Mouse (Mus musculus) kidney, embryonic 15.5 days (tissue): ENCODE measurements around the gene Adamts12. TPM values are rescaled to one million over a fixed set of nuclear protein-coding genes. Genes with fewer than 3 reads are reported as not detected.

Experiments
- ATAC-seq: fragments of 200-750 bp; cut with Nextera tagmentation; replicated peaks from 2 replicates; pipeline ENCODE4 v1.8.0; 2017; ENCODE audit warnings: moderate TSS enrichment; ENCODE audit not compliant: low FRiP score
- H3K27ac ChIP-seq: fragments of 300-500 bp; sonication (generic); 2 replicates; pipeline ENCODE4 v1.5.1; 2015; ENCODE audit warnings: mild to moderate bottlenecking, inconsistent platforms
- H3K27me3 ChIP-seq: fragments of 300-500 bp; sonication (generic); 2 replicates; pipeline ENCODE4 v1.6.1; 2015; ENCODE audit warnings: inconsistent platforms
- H3K36me3 ChIP-seq: fragments of 300-500 bp; sonication (generic); 2 replicates; pipeline ENCODE4 v1.6.1; 2015; ENCODE audit warnings: inconsistent platforms
- H3K4me1 ChIP-seq: fragments of 300-500 bp; sonication (generic); 2 replicates; pipeline ENCODE4 v1.6.1; 2015; ENCODE audit warnings: inconsistent platforms
- H3K4me2 ChIP-seq: fragments of 300-500 bp; sonication (generic); 2 replicates; pipeline ENCODE4 v1.6.1; 2015; ENCODE audit warnings: moderate library complexity, mild to moderate bottlenecking, inconsistent platforms
- H3K4me3 ChIP-seq: fragments of 300-500 bp; sonication (generic); replicated peaks from 2 replicates; pipeline ENCODE4 v1.5.1; 2015; ENCODE audit warnings: mild to moderate bottlenecking, inconsistent platforms
- H3K9ac ChIP-seq: fragments of 300-500 bp; sonication (generic); 2 replicates; pipeline ENCODE4 v1.6.1; 2015; ENCODE audit warnings: mild to moderate bottlenecking, inconsistent platforms
- H3K9me3 ChIP-seq: fragments of 300-500 bp; sonication (generic); replicated peaks from 2 replicates; pipeline ENCODE4 v1.6.1; 2016; ENCODE audit warnings: inconsistent platforms
- WGBS: fragments of 180-500 bp; shearing (Covaris S2); methylation state at CpG from one replicate; pipeline ENCODE4 v1.1.7; 2015; ENCODE audit warnings: mixed read lengths; 5-methylcytosine and 5-hydroxymethylcytosine counted together
- polyA plus RNA-seq: library from polyadenylated mRNA; unstranded; fragments of >200 nt; fragmentation: Nextera tagmentation; extraction: Ambion mirVana; gene quantifications from 2 replicates; pipeline ENCODE4 v1.2.1, GENCODE M21; 2015

The Adamts12 gene
- polyA plus RNA-seq, 1 experiment from 2014 or later: 4.0 TPM

DNA sequence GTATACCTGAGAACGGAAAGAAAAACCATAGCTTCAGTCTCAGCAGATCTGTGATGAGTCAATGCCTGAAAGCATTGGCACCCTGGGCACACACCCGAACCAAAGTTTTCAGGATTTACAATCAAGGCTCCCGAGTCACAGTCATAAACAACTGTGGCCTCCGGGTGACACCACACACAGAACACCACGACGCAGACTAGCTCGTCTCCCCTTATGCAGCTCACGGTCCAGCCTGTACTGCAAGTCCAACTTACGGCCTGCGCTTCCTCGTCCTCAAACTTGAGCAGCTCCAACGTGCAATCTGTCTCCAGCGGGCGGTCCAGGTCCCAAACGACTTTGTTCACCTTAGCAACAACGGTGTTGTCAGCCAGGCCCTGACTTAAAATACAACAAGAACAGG is 328.3 kb downstream of the Adamts12 start:
- no peak overlapping the region for H3K9ac ChIP-seq
- ATAC-seq: no peak
- H3K27ac ChIP-seq: no peak overlapping the region
- H3K4me3 ChIP-seq: no peak overlapping the region
- no peaks in the 10 kb centered on the region for H3K9me3 ChIP-seq
- H3K27me3 ChIP-seq: no peaks in the 10 kb centered on the region
- H3K4me1 ChIP-seq: peaks cover 4% of the 10 kb centered on the region; the same call in 1 of the 2 replicates
- 91% methylated on average over 16 of the region's 16 CpGs for WGBS
- H3K36me3 ChIP-seq: peaks cover 88% of the 10 kb centered on the region
- no peak overlapping the region for H3K4me2 ChIP-seq

GRCm38 (mm10) chr15:11396421-11396820 is 331.8 kb downstream of the Adamts12 start:
- H3K9ac ChIP-seq: no peak overlapping the region
- no peak overlapping the region for H3K4me2 ChIP-seq
- ATAC-seq: no peak
- H3K4me1 ChIP-seq: peaks cover 15% of the 10 kb centered on the region
- H3K27me3 ChIP-seq: no peaks in the 10 kb centered on the region
- peaks cover 53% of the 10 kb centered on the region for H3K36me3 ChIP-seq
- H3K4me3 ChIP-seq: no peak overlapping the region
- H3K27ac ChIP-seq: no peak overlapping the region
- H3K9me3 ChIP-seq: no peaks in the 10 kb centered on the region
- 87% methylated on average over 6 of the region's 6 CpGs for WGBS

Other genes with a start within 250 kb of the Adamts12 start
- 14.7 and 15.8 TPM in 2 replicates for gene C1qtnf3, start 112.5 kb upstream of the Adamts12 start, polyA plus RNA-seq
- 26.0 and 31.2 TPM in 2 replicates for gene Amacr, start 83.0 kb upstream of the Adamts12 start, polyA plus RNA-seq
- gene Slc45a2, start 64.1 kb upstream of the Adamts12 start, polyA plus RNA-seq: 0.06 and 0.14 TPM in 2 replicates
- 0.39 and 0.53 TPM in 2 replicates for gene Rxfp3, start 26.8 kb upstream of the Adamts12 start, polyA plus RNA-seq